Mouse (Mus musculus) midbrain, embryonic 14.5 days (tissue): Measurements from ENCODE around the gene Cd247. TPM values are rescaled to one million over a fixed set of nuclear protein-coding genes. Genes with fewer than 3 reads are reported as not detected.
A peak's percentile ranks its signal among the peaks of the same experiment; 100 is the strongest.
"Not testable (repeated sequence)": the region's sequence is repeated elsewhere in the genome, so short reads cannot be mapped to it uniquely, and the experiment has no call there.

Source experiments
- ATAC-seq: fragments of 200-750 bp; cut with Nextera tagmentation; 2 replicates; pipeline ENCODE4 v1.8.0; 2017; ENCODE audit warnings: moderate number of reproducible peaks, moderate library complexity; ENCODE audit not compliant: low FRiP score, low TSS enrichment
- DNase-seq: peaks from one replicate; pipeline ENCODE4 v3.0.0-alpha.2; 2015
- H3K27ac ChIP-seq: fragments of 300-500 bp; sonication (generic); replicated peaks from 2 replicates; pipeline ENCODE4 v1.5.1; 2014; ENCODE audit warnings: mild to moderate bottlenecking, low read depth, low read length, moderate library complexity
- H3K27me3 ChIP-seq: fragments of 300-500 bp; sonication (generic); 2 replicates; pipeline ENCODE4 v1.6.1; 2014; ENCODE audit warnings: low read length, control low read depth, mixed read lengths; ENCODE audit not compliant: control insufficient read depth, insufficient read depth
- H3K36me3 ChIP-seq: fragments of 300-500 bp; sonication (generic); 2 replicates; pipeline ENCODE4 v1.6.1; 2014; ENCODE audit warnings: low read length, control low read depth; ENCODE audit not compliant: control insufficient read depth, insufficient read depth
- H3K4me1 ChIP-seq: fragments of 300-500 bp; sonication (generic); 2 replicates; pipeline ENCODE4 v1.6.1; 2014; ENCODE audit warnings: mild to moderate bottlenecking, antibody characterized with exemption, low read length, control low read depth; ENCODE audit not compliant: control insufficient read depth, insufficient read depth
- H3K4me2 ChIP-seq: fragments of 300-500 bp; sonication (generic); 2 replicates; pipeline ENCODE4 v1.6.1; 2014; ENCODE audit warnings: mild to moderate bottlenecking, low read length, moderate library complexity
- H3K4me3 ChIP-seq: fragments of 300-500 bp; sonication (generic); replicated peaks from 2 replicates; pipeline ENCODE4 v1.5.1; 2014; ENCODE audit warnings: low read depth, low read length
- H3K9ac ChIP-seq: fragments of 300-500 bp; sonication (generic); replicated peaks from 2 replicates; pipeline ENCODE4 v1.6.1; 2014; ENCODE audit warnings: mild to moderate bottlenecking, low read length, moderate library complexity
- H3K9me3 ChIP-seq: fragments of 300-500 bp; sonication (generic); 2 replicates; pipeline ENCODE4 v1.6.1; 2016; ENCODE audit warnings: low read length, control low read depth, mixed read lengths; ENCODE audit not compliant: control insufficient read depth
- WGBS: fragments of 180-500 bp; shearing (Covaris S2); extraction: QIAGEN DNeasy Blood & Tissue Kit; methylation state at CpG from one replicate; pipeline ENCODE4 v1.1.7; 2014; 5-methylcytosine and 5-hydroxymethylcytosine counted together
- polyA plus RNA-seq: library from polyadenylated mRNA; unstranded; fragments of >200 nt; fragmentation: Nextera tagmentation; extraction: Ambion mirVana; gene quantifications from 2 replicates; pipeline ENCODE4 v1.2.1, GENCODE M21; 2014

Cd247 gene
- polyA plus RNA-seq, 1 experiment from 2014 or later, result 2.1 TPM

DNA sequence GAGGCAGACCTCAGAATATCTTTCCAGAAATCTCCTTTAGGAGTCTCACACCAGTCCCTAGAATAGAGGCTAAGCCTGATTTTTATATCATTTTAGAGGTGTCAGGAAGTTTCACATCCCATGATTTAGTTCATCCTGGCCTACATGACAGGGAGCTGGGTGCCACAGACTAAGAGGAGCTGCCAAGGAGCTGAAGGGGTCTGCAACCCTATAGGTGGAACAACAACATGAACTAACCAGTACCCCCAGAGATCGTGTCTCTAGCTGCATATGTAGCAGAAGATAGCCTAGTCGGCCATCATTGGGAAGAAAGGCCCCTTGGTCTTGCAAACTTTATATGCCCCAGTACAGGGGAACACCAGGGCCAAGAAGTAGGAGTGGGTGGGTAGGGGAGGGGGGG, 26.0 kb upstream of the Cd247 start:
- Histone ChIP-seq H3K4me1 (peaks cover 14% of the 10 kb centered on the region), H3K27me3 (peaks cover 17% of the 10 kb centered on the region)
- 68% methylated on average over 2 of the region's 2 CpGs for WGBS
- not testable (repeated sequence) for ATAC-seq, DNase-seq, H3K4me3 ChIP-seq, H3K9me3 ChIP-seq, H3K9ac ChIP-seq, H3K27ac ChIP-seq, H3K36me3 ChIP-seq, H3K4me2 ChIP-seq

DNA sequence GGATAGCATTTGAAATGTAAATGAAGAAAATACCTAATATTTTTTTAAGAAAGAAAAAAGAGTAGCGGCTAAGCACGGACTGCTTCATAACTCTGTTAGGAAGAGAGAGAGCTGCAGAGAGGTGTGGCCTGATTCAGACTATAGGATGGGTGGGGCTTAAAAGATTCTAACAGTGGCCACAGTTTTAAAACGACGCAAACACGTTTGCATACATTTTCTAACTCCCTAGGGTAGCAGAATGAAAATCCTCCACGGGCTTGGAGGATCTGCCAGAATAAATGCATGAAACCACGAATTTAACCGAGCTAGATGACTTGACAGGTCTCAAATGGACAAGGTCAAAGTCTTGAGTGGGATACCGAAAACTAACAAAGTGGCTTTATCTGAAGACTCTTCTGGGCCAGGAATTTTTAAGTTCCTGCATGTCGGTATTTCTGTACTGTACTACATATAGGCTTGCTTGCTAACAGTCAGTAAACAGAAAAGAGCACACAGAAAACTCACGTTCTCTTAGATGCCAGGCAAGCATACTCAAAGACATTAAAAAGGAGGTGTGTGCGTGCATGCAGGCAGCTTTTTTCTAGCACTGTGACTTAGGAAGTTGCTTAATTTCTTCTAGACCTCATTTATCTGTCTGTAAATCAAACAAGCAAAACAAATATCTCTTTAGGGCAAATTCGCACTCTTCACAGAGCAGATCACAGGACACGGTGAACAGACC, 25.4 kb upstream of the Cd247 start:
- 27% methylated on average over 14 of the region's 14 CpGs for WGBS
- Histone ChIP-seq H3K9ac (no peak overlapping the region), H3K4me1 (peaks cover 14% of the 10 kb centered on the region), H3K4me3 (peak overlapping the region; percentile 79), H3K9me3 (no peaks in the 10 kb centered on the region), H3K4me2 (peak overlapping the region; percentile 93), H3K27me3 (peaks cover 17% of the 10 kb centered on the region), H3K36me3 (no peaks in the 10 kb centered on the region), H3K27ac (no peak overlapping the region)
- ATAC-seq (peak; percentile 29), DNase-seq (no peak)

DNA sequence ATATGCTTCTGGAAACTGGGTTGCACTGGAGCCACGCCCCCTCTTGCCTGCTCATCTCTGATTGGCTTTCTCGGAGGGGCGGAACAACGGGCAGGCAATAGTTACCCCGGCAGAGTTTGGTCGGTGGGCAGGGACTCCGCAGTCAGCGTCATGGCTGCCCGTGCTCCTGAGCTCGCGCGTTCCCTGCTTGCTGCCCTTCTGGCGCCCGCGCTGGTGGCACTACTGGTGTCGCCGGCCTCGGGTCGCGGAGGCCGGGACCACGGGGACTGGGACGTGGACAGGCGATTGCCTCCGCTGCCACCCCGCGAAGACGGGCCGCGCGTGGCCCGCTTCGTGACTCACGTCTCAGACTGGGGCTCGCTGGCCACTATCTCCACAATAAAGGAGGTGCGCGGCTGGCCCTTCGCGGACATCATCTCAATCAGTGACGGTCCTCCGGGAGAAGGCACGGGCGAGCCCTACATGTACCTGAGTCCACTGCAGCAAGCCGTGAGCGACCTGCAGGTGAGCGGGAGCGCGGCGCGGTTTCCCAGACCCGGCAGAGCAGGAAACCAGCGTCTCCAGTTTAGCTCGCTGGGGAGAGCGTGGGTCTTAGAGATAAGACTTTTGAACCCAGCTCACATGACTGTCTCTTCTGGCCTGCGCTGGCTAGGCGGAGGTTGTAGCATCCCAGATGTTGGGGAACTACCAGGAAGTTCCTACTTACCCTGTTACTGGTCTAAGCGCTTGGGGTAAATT, 24.7 kb upstream of the Cd247 start, which contains the start of gene Creg1:
TSS of gene Creg1 (plus strand) at position 112 of the 738 bp plus-strand sequence.
- Histone ChIP-seq H3K27ac (0 out of 2 replicates have a peak within 1 kb of the TSS, but pooled peaks have one; percentile 45), H3K9me3 (no peaks in the 10 kb centered on the region), H3K36me3 (no peaks in the 10 kb centered on the region), H3K4me1 (peaks cover 14% of the 10 kb centered on the region), H3K9ac (peak within 1 kb of the TSS; percentile 70), H3K4me3 (peak within 1 kb of the TSS; percentile 79), H3K4me2 (peak within 1 kb of the TSS; percentile 93), H3K27me3 (peaks cover 17% of the 10 kb centered on the region)
- under 1% methylated on average over 57 of the region's 57 CpGs for WGBS
- DNase-seq (peak; percentile 93), ATAC-seq (peak; percentile 98)

DNA sequence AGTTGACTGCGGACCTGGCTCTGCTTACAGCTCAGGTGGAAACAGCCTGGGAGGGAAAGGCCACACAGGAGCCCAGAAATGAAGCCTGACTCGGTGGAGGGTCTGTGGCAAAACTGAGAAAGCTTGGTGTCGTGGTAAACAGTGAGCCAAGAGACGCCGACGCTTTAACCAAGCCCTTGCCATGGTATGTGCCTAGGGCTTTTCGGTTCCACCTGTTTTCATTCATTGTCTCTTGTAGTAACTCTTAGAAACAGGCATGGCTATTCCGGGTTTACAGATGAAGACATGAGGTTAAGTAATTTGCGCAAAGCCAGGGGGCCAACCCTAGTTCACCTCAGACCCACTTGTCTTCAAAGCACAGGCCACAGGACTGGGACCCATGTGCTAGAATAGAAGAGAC, 23.9 kb upstream of the Cd247 start:
- H3K36me3 ChIP-seq, result no peaks in the 10 kb centered on the region
- H3K27me3 ChIP-seq, result peaks cover 17% of the 10 kb centered on the region
- H3K4me1 ChIP-seq, result peaks cover 14% of the 10 kb centered on the region
- peak overlapping the region; percentile 93 for H3K4me2 ChIP-seq
- 53% methylated on average over 9 of the region's 9 CpGs for WGBS
- ATAC-seq (no peak), DNase-seq (no peak)
- peak overlapping the region; percentile 79 for H3K4me3 ChIP-seq
- no peak overlapping the region for H3K27ac ChIP-seq
- no peaks in the 10 kb centered on the region for H3K9me3 ChIP-seq
- H3K9ac ChIP-seq, result peak overlapping the region; percentile 70; the same call in 1 of the 2 replicates

DNA sequence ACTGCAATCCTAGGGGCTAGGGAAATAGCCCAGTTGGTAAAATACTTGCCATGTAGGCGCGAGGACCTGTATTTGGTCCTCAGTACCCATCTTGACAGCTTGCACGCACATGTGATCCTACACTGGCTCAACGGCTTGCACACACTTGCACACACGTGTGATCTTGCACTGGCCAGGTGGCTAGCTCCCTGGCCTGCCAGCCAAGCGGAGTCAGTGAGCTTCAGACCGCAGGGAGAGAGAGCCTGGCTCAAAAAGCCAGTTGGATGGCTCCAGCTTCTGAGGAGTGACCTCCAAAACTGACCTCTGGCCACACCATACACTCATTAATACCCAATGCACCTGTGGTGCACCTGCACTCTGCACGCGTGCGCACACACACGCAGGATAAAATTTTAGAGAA, 23.4 kb upstream of the Cd247 start:
- Histone ChIP-seq H3K9me3 (no peaks in the 10 kb centered on the region), H3K36me3 (no peaks in the 10 kb centered on the region), H3K27me3 (peaks cover 17% of the 10 kb centered on the region), H3K4me1 (peaks cover 14% of the 10 kb centered on the region), H3K4me3 (no peak overlapping the region), H3K9ac (no peak overlapping the region), H3K27ac (no peak overlapping the region), H3K4me2 (no peak overlapping the region)
- ATAC-seq, result no peak
- DNase-seq, result no peak
- WGBS, result 86% methylated on average over 11 of the region's 11 CpGs

DNA sequence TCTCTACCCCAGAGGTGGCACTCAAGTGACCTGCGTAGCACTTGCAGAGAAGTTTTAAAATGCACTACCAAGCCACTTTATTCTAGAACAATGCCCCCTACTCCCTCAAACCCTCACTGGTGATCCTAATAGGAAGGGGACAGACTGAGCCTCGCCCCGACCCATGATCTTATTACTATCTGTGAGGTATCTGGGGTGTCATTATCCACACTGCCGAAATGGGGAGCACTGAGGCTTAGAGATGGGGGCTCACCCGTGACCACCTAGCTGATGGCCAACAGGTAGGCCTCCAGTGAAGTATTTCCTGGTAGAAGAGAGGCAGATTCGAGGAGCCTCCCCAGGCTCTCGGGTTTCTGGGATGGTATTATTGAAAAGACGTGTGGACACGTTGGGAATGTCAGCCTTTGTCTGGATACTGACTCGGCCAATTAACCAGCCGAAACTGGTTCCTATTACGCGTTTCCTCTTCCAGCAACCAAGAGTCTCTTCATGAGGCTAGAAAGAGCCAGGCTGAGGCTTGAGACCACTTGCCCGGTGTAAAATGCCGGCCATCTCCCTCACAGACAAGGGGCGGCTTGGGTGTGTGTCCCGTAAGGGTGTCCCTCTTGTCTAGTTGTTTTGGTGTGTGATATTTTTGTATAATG, 22.7 kb upstream of the Cd247 start:
- H3K27ac ChIP-seq, result no peak overlapping the region
- no peaks in the 10 kb centered on the region for H3K9me3 ChIP-seq
- H3K9ac ChIP-seq, result no peak overlapping the region
- H3K36me3 ChIP-seq, result no peaks in the 10 kb centered on the region
- H3K27me3 ChIP-seq, result peaks cover 17% of the 10 kb centered on the region
- no peak overlapping the region for H3K4me3 ChIP-seq
- ATAC-seq (no peak), DNase-seq (no peak)
- peaks cover 14% of the 10 kb centered on the region for H3K4me1 ChIP-seq
- no peak overlapping the region for H3K4me2 ChIP-seq
- 88% methylated on average over 17 of the region's 17 CpGs for WGBS

DNA sequence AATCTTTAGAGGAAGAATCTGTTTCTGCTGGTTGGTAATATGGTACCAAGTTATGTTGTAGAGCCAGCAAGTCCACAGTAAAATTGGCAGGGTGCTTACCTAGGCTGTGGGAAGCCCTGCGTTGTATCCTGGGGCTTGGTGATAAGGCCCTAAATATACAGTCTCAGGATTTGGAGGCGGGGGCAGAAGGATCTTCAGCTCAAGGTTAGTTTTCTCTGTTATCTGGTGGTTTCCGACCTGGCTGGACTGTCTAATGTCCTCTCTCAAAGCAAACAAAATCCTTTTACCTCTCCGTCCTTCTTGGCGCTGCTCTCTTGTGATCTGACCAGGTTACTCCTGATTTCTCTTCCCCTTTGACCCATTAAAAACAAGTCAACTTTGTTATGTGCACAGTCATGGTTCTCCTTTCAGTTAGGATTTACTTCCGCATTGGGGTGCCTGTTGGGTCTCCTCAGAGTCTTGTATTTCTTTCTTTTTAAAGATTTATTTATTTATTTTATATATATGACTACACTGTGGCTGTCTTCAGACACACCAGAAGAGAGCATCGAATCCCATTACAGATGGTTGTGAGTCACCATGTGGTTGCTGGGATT, 22.1 kb upstream of the Cd247 start:
- no peak overlapping the region for H3K9ac ChIP-seq
- 94% methylated on average over 7 of the region's 7 CpGs for WGBS
- H3K27ac ChIP-seq, result no peak overlapping the region
- H3K4me2 ChIP-seq, result no peak overlapping the region
- H3K4me3 ChIP-seq, result no peak overlapping the region
- H3K4me1 ChIP-seq, result peaks cover 14% of the 10 kb centered on the region
- peaks cover 17% of the 10 kb centered on the region for H3K27me3 ChIP-seq
- no peaks in the 10 kb centered on the region for H3K9me3 ChIP-seq
- H3K36me3 ChIP-seq, result no peaks in the 10 kb centered on the region
- DNase-seq (no peak), ATAC-seq (no peak)

DNA sequence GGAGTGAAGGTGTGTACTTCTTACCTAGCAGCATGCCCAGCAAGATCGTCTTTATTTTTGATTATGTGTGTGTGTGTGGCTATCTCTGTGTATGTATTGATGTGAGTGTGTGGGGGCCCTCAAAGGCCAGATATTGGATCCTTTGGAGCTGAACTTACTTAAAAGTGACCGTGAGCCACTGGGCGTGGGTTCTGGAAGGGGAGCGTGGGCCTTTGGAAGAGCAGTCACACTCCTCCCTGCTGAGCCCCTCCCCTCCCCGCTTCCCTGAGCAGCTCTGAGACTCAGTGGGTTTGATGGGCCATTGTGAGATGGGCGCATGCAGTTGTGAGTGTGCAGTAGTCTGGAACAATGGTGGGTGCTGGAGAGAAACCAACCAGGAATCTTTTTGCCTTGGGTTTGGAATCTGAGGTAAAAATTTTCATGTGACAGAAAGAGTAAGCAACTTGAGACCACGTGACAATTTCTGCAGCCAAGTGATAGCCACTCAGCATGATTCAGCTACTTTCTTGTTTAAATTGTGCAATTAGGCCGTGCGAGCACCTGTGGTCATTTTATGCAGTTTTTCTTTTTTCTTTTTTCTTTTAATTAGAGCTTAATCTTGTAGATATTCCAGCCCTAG, 19.5 kb upstream of the Cd247 start:
- 81% methylated on average over 9 of the region's 9 CpGs for WGBS
- H3K27ac ChIP-seq, result no peak overlapping the region
- H3K27me3 ChIP-seq, result peaks cover 13% of the 10 kb centered on the region
- H3K4me1 ChIP-seq, result peaks cover 14% of the 10 kb centered on the region; the same call in 1 of the 2 replicates
- H3K36me3 ChIP-seq, result no peaks in the 10 kb centered on the region
- no peak overlapping the region for H3K4me2 ChIP-seq
- no peak overlapping the region for H3K4me3 ChIP-seq
- ATAC-seq (no peak), DNase-seq (no peak)
- H3K9me3 ChIP-seq, result no peaks in the 10 kb centered on the region
- no peak overlapping the region for H3K9ac ChIP-seq
